Mouse (Mus musculus) ES-Bruce4 (cell line): Measurements from ENCODE around the gene Tmem132b.
A peak's percentile ranks its signal among the peaks of the same experiment; 100 is the strongest.

Source experiments
- CTCF ChIP-seq: IDR thresholded peaks from one replicate; pipeline ENCODE4 v1.8.1; 2011; ENCODE audit warnings: low read depth, low read length
- EP300 ChIP-seq: IDR thresholded peaks from 2 replicates; pipeline ENCODE4 v1.6.1; 2011; ENCODE audit warnings: low read depth, low read length; ENCODE audit not compliant: insufficient read depth
- POLR2A ChIP-seq: IDR thresholded peaks from one replicate; pipeline ENCODE4 v1.8.1; 2011; ENCODE audit warnings: low read length; ENCODE audit not compliant: insufficient read depth

- TF ChIP-seq EP300 (peak; percentile 40; the same call in 1 of the 2 replicates), CTCF (no peak), POLR2A (peak; percentile 36)
Measured at GRCm38 (mm10) chr5:125588876-125589667, 57.5 kb downstream of the Tmem132b start.
